Mouse (Mus musculus): ENCODE measurements at regions not wholly inside any gene's neighbourhood (a gene's known extent, or its start where the extent isn't known, plus 50 kb on each side); places are given as distances from the start of the nearest gene placed in this dataset.

- TF ChIP-seq POLR2A (IDR thresholded peaks at IDR 0.05; ENCODE audit: borderline replicate concordance, control insufficient read depth, low read depth, low read length) (no peak), CTCF (IDR thresholded peaks at IDR 0.05; ENCODE audit: control insufficient read depth, insufficient read depth, low read length) (no peak)
Measured at GRCm38 (mm10) chr7:113060991-113061390, 107.2 kb downstream of the Rassf10 start.

Data from bone marrow, adult 2 months (tissue).